Mouse (Mus musculus) megakaryocyte, adult 5-6 weeks (primary cell): ENCODE results near the gene Pacs1. TPM values are rescaled to one million over a fixed set of nuclear protein-coding genes. Genes with fewer than 3 reads are reported as not detected.

Source experiments
- ATAC-seq: 2 replicates; pipeline ENCODE4 v1.8.0; 2016; ENCODE audit warnings: mild to moderate bottlenecking, inconsistent platforms; ENCODE audit not compliant: poor library complexity, severe bottlenecking
- total RNA-seq, 2 experiments: library from RNA; stranded (forward) in 1 of 2; stranded (reverse) in 1 of 2; fragments of 153-499, 151-499 nt in 1 of 2; fragments of 221-1000, 200-1000 nt in 1 of 2; gene quantifications; 2 replicates each; pipeline versions ENCODE4 v1.2.3 to v1.2.4; 2015 to 2017

The Pacs1 gene
- total RNA-seq (2015) (45.4 and 45.7 TPM in 2 replicates), total RNA-seq (2017) (14.2 and 25.4 TPM in 2 replicates)

- peak; percentile 81 for ATAC-seq
Observed at GRCm38 (mm10) chr19:5272801-5273733, at the start of gene Pacs1. Gene Pacs1 (minus strand): TSS chr19:5273119.

GRCm38 (mm10) chr19:5313189-5313588, 40.3 kb upstream of the Pacs1 start:
- no peak for ATAC-seq

GRCm38 (mm10) chr19:5309025-5309424, 36.1 kb upstream of the Pacs1 start:
- no peak for ATAC-seq

GRCm38 (mm10) chr19:5306968-5307734, 34.2 kb upstream of the Pacs1 start:
- ATAC-seq, result no peak

GRCm38 (mm10) chr19:5306279-5306678, 33.4 kb upstream of the Pacs1 start:
- no peak for ATAC-seq

GRCm38 (mm10) chr19:5302455-5302854, 29.5 kb upstream of the Pacs1 start:
- ATAC-seq, result peak; percentile 49

- ATAC-seq, result no peak
Observed at GRCm38 (mm10) chr19:5300588-5300987, 27.7 kb upstream of the Pacs1 start.

GRCm38 (mm10) chr19:5297903-5298800, 25.2 kb upstream of the Pacs1 start, which contains the start of gene Gal3st3:
Gene Gal3st3 (plus strand): TSS chr19:5298331.
- ATAC-seq, result no peak

GRCm38 (mm10) chr19:5296630-5297029, 23.7 kb upstream of the Pacs1 start:
- no peak for ATAC-seq

GRCm38 (mm10) chr19:5295736-5296075, 22.8 kb upstream of the Pacs1 start:
- ATAC-seq, result peak; percentile 7; the same call in 1 of the 2 replicates

GRCm38 (mm10) chr19:5294972-5295735, 22.2 kb upstream of the Pacs1 start, which contains the start of gene Sf3b2:
Gene Sf3b2 (minus strand): TSS chr19:5295455.
- ATAC-seq, result peak; percentile 98

GRCm38 (mm10) chr19:5278381-5278780, 5.5 kb upstream of the Pacs1 start:
- ATAC-seq, result no peak

- no peak for ATAC-seq
Observed at GRCm38 (mm10) chr19:5277140-5277539, 4.2 kb upstream of the Pacs1 start.

- ATAC-seq, result no peak
Observed at GRCm38 (mm10) chr19:5276531-5276930, 3.6 kb upstream of the Pacs1 start.

- ATAC-seq, result no peak
Observed at GRCm38 (mm10) chr19:5275736-5276135, 2.8 kb upstream of the Pacs1 start.

- no peak for ATAC-seq
Observed at GRCm38 (mm10) chr19:5274641-5275040, 1.7 kb upstream of the Pacs1 start.

- ATAC-seq, result no peak
Observed at GRCm38 (mm10) chr19:5273916-5274315, 997 bp upstream of the Pacs1 start.

- ATAC-seq, result no peak
Observed at GRCm38 (mm10) chr19:5272326-5272795, 558 bp downstream of the Pacs1 start.

GRCm38 (mm10) chr19:5271430-5271829, 1.5 kb downstream of the Pacs1 start:
- ATAC-seq, result no peak

- no peak for ATAC-seq
Observed at GRCm38 (mm10) chr19:5269392-5269791, 3.5 kb downstream of the Pacs1 start.
